Mouse (Mus musculus) left cerebral cortex, postnatal 36 days (tissue): ENCODE results near the gene Pgbd5. TPM values are rescaled to one million over a fixed set of nuclear protein-coding genes. Genes with fewer than 3 reads are reported as not detected.
A peak's percentile ranks its signal among the peaks of the same experiment; 100 is the strongest.

Experiments
- DNase-seq, 2 experiments: peaks; one replicate each; pipeline ENCODE4 v3.0.0; 2021 to 2022; ENCODE audit warnings: low spot score in 2 of 2, mixed read lengths in 1 of 2
- intact Hi-C: fragments of 180-260 bp; cut with DNase I; formaldehyde crosslinking; loops from one replicate; pipeline ENCODE4 v1.15.1; 2025
- total RNA-seq, 2 experiments: library from RNA; stranded (reverse); gene quantifications; 2 replicates each; pipeline ENCODE4 v1.2.3; 2021

The Pgbd5 gene
- total RNA-seq = 100 to 1,000 TPM; 211 to 220 TPM

GRCm38 (mm10) chr8:124439558-124439957, at the start of gene Pgbd5:
TSS of gene Pgbd5 (minus strand) at chr8:124439658.
- intact Hi-C loops = no loop called here
- DNase-seq = no peak

DNA sequence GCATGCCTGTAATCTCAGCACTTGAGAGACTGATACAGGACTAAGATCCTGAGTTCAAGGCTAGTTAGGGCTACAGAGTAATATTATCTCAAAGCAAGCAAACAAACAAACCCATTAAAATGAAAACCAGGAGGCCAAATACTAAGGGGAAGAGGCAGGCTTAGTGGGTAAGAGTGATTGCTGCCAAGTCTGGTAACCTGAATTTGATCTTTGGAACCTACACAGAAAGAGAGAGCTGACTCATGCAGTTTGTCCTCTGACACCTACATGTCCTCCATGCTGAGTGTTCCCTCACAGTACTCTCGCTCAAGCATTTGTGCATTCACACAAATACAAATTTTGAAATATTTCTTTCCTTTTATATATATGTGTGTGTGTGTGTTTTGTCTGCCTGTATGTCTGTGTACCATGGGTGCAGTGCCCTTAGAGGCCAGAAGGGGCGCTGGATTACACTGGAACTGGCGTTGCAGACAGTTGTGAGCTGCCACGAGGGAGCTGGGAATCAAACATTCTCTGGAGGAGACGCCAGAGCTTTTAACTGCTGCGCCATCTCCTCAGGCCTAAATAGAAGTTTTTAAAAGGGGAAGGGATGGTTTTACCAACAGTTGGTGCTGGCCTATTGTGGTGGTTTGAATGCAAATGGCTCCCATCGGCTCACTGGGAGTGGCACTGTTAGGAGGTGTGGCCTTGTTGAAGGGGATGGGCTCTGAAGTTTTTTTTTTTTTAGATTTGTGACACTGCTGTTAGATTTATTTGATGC, 44.1 kb upstream of the Pgbd5 start:
- intact Hi-C loops = no loop called here
- DNase-seq = no peak

DNA sequence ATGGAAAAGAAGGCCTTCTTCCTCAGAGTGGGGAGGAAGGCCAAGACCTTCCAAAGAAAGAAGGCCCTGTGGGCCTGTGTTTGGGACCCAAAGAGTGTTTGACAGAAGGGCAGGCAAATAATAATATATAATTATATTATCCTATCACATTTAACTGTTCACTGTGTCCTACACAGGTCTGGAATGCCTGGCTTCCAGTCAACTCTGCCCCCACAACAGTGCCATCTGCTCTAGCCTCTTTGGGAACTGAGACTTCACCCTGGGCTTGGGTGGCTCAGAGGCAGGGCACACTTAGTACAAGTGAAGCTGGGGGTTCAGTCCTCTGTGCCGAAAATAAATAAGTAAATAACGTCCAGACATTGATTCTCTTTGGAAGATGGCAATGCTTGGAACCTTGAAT, 43.3 kb upstream of the Pgbd5 start:
- DNase-seq = peak in 1 of 2 experiments; percentile 24
- intact Hi-C loops = no loop called here

DNA sequence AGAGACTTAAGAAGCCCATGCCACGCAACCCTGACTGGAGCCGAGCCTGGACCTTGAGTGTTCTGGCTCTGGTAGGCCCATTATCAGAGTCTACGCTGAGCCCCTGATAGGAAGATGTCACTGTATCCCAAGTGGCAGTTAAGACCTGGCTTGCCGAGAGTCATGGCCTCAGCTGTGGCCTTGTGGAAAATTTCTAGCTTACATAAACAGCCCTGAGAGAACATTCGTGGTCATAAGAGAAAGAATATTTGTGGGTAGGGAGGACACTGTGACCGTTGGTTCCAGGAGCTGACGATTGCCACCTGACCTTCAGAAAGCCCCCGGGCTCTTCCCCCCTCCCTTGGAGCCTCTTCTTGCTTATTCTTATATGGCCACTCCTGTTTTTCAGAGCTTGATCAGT, 40.9 kb upstream of the Pgbd5 start:
- intact Hi-C loops = no loop called here
- DNase-seq = no peak

DNA sequence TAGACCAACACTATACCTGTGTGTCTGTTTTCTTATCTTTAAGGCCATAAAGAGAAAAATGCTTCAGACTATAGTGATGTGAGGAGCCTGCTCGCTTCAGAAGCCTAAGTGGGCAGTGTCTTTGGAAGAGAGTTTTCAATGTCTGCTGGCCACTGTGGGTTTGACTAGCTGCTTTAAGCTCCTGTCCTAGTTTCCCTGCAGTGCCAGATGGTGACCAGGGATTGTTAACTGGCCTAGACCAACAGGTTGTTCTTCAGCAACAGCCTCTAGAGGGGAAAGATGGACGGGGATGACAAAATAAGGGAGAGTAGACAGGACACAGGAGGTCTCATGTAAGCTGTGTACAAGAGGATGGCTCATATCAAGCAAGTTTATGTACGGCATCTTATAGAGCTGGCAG, 39.8 kb upstream of the Pgbd5 start:
- intact Hi-C loops = no loop called here

DNA sequence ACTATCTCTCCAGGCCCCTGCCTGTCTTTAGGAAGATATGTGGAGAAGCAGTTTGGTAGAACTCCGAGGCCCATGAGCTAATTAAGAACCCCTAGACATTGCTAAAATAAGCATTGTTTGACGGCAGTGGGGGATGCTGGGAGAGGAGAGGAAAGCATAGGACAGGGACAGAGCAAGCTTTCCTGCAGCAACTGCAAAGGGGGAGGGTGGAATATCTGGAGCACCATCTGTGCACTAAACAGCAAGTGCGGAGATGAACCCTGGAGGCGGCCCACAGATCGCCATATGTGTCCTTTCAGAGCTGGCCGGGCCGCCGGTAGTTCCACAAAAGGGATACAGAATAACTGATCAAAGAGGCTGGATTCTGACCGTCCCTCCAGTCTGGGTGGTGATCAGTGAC, 37.2 kb upstream of the Pgbd5 start:
- intact Hi-C loops = loop anchor here (2.0 kb wide), 1 partner anchor 40 kb away; no protein-coding TSS in a partner anchor
- DNase-seq = peak; percentile 77 to 84

More for the DNA sequence above, 39.8 kb upstream of the Pgbd5 start:
- no peak for DNase-seq

DNA sequence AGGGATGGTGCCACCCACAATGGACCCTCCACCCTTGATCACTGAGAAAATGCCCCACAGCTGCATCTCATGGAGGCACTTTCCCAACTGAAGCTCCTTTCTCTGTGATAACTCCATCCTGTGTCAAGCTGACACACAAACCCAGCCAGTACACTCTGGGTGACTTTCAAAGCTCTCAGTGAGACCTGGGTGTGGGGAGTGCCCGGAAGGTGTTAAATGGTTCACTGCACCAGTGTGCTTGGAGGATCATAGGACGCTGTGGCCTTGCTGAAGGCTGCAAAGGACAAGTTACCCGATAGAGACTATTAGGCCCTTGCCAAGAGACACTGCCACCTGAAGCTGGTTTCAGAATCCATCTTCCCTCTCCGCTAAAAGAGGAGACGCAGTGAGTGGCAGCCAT, 36.2 kb upstream of the Pgbd5 start:
- intact Hi-C loops = loop anchor here (2.0 kb wide), 1 partner anchor 41 kb away; no protein-coding TSS in a partner anchor
- DNase-seq = no peak

GRCm38 (mm10) chr8:124464641-124465040, 25.2 kb upstream of the Pgbd5 start:
- intact Hi-C loops = loop anchor here (5.0 kb wide), 1 partner anchor 43 kb away; no protein-coding TSS in a partner anchor
- no peak for DNase-seq

DNA sequence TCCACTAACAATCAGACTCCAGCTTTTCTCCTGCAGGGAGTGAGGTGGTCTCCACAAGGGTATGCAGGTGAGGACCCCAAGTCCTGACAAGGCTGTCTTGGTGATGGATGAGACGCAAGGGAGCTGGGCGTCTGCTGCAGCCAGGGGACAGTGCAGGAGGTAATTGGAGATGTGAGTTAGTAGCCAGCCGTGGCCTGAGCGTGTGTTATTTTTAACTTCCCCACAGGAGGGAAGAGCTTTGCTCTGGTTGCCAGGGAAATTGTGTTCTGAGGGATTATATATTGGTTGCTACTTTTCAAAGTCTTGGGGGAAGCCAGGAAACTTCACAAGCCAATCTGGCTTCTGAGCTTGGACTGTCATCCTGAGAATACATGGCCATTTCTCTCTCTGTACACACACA, 23.7 kb upstream of the Pgbd5 start:
- DNase-seq = peak; percentile 26 to 32
- intact Hi-C loops = loop anchor here (5.0 kb wide), 1 partner anchor 44 kb away; no protein-coding TSS in a partner anchor

DNA sequence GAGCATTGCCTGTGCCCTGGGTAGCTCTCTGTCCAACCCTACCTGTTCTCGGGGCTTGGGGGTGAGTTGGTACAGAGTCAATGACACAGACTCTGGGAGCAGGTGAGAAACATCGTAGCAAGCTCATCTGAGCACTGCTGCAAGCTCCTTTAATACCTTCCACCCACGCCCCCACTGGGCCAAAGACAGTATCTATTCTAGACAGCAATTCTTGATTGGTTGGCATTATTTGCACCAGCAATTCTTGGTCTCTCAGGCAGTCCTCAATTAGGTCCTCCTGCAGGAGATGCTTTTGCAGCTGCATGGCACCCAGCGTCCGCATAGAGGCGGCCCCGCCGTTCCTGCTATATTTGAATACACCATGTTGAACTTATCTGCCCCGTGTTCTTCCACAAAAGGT, 22.7 kb upstream of the Pgbd5 start:
- intact Hi-C loops = loop anchor here (5.0 kb wide), 1 partner anchor 45 kb away; no protein-coding TSS in a partner anchor
- peak; percentile 28 to 35 for DNase-seq

- intact Hi-C loops = loop anchor here (5.0 kb wide), 1 partner anchor 46 kb away; no protein-coding TSS in a partner anchor
Measured at GRCm38 (mm10) chr8:124461103-124461502, 21.6 kb upstream of the Pgbd5 start.

GRCm38 (mm10) chr8:124460660-124461059, 21.2 kb upstream of the Pgbd5 start:
- no peak for DNase-seq
- intact Hi-C loops = loop anchor here (5.0 kb wide), 1 partner anchor 47 kb away; no protein-coding TSS in a partner anchor

More at GRCm38 (mm10) chr8:124461103-124461502, 21.6 kb upstream of the Pgbd5 start:
- DNase-seq = no peak

GRCm38 (mm10) chr8:124459627-124460026, 20.2 kb upstream of the Pgbd5 start:
- no peak for DNase-seq
- intact Hi-C loops = loop anchor here (5.0 kb wide), 1 partner anchor 48 kb away; no protein-coding TSS in a partner anchor

- no peak for DNase-seq
- intact Hi-C loops = no loop called here
Measured at GRCm38 (mm10) chr8:124455359-124455758, 15.9 kb upstream of the Pgbd5 start.

DNA sequence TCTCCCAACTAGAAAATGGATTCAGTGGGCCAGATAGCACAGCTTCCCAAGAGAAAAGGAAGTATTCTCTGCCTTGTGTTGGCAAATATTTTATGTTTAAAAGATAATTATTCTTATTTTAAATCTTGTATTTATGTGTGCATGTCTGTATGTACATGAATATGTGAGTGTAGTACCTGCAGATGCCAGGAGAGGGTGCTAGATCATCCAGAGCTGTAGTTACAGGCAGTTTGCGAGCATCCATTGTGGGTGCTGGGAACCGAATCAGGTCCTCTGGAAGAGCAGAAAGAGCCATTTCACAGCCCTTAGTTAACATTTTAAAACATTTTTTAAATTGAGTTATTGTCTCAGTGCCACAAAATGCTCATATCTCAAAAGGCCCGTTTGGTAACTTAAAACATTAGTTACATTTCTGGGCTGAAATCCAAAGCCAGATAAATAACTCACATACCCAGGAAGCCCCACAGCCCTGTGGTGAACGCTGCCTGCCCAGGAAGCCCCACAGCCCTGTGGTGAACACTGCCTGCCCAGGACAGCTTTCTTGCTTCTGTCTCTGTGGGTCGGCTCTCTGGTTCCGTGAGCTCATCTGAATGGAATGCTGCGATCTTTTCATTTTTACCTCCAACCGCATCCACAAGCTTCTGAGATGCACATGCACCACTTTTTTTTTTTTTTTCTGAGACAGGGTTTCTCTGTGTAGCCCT, 10.9 kb upstream of the Pgbd5 start:
- intact Hi-C loops = no loop called here
- no peak for DNase-seq

DNA sequence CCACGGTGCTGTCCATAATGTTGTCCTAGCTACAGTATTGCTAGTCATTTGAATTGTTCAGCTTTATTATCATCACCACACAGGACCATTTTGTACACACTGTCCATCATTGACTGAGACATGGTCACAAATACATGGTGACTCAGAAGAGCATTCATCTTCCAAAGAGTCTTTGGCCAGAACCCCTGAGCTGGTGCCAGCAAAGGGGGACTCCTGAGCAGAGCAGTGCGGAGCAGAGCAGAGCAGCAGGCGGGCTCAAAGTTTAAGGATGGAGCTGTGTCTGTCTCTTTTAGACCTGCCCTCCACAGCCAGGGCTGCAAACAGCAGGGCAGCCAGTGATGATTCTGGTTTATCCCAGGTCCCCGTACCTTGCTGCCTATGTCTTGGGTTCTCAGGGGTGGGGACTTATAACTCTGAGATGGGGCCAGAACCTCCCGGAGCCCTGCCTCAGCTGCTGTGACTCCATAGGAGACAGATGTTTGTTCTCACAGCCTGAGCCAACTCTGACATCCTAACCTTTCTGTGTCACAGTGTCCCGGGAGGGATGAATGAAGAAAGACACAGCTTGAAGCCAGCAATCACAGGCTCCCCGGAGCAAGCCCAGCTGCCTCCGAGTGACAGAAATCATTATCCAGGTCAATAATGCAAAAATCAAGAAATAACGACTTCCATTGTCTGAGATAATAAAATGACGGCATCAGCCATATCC, 9.7 kb upstream of the Pgbd5 start:
- no peak for DNase-seq
- intact Hi-C loops = no loop called here

- intact Hi-C loops = no loop called here
- no peak for DNase-seq
Measured at GRCm38 (mm10) chr8:124436741-124437140, 2.7 kb downstream of the Pgbd5 start.

GRCm38 (mm10) chr8:124435707-124436243, 3.7 kb downstream of the Pgbd5 start:
- DNase-seq = no peak
- intact Hi-C loops = no loop called here

GRCm38 (mm10) chr8:124435170-124435569, 4.3 kb downstream of the Pgbd5 start:
- intact Hi-C loops = no loop called here
- no peak for DNase-seq
